Mouse (Mus musculus) layer of hippocampus, adult 18-20 months (tissue): ENCODE measurements at regions not wholly inside any gene's neighbourhood (a gene's known extent, or its start where the extent isn't known, plus 50 kb on each side); places are given as distances from the start of the nearest gene placed in this dataset.

Experiments used
- DNase-seq, 2 experiments: peaks; one replicate each; pipeline ENCODE4 v3.0.0; 2022; ENCODE audit warnings: low spot score in 2 of 2

DNA sequence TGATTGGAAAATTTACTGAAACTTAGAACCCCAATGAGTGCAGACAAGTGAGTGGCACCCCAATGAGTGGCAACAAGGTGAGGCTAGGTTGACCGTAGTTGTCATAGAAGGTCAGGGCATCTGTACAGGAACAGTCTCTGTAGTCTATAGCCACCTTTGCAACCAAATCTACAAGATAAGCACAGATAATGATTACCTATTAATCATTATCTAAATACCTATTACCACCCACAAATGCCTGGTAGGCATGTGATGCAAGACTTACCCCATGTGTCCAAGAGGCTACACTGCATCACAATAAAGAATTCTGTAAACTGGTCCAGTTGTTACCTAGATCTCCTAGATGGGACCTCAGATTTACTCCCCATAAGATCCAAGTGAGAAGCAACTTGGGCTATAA is 778.7 kb downstream of the Cntnap5b start:
- no peak for DNase-seq

DNA sequence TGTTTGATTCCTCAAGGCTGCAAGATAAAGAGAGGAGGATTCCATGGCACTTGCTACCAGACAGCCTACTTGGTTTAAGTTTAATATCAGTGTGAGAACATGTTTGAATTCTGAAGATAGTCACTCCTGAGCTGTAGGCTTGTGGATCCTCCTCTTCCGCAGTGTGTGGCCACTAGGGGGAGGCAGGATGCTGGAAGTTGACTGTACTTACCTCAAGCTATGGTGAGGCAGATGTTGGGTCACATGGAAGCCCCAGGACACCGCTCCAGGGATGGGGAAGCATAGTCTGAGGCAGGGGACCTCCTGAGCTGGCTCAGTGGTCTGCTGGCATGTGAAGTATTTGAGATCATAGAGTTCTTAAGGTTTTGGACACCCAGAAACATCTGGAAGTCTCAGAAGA is 784.4 kb downstream of the Cntnap5b start:
- peak in 1 of 2 experiments; percentile 42 for DNase-seq
